Mouse (Mus musculus): ENCODE measurements around the gene R3hdml. TPM values are rescaled to one million over a fixed set of nuclear protein-coding genes. Genes with fewer than 3 reads are reported as not detected.

Gene R3hdml
- polyA plus RNA-seq, 2 experiments from 2014 or later = not detected

- ATAC-seq = no peak
These were observed 11.8 kb upstream of the R3hdml start for GRCm38 (mm10) chr2:163480191-163480825.

GRCm38 (mm10) chr2:163481539-163482029, 10.5 kb upstream of the R3hdml start:
- no peak for ATAC-seq

DNA sequence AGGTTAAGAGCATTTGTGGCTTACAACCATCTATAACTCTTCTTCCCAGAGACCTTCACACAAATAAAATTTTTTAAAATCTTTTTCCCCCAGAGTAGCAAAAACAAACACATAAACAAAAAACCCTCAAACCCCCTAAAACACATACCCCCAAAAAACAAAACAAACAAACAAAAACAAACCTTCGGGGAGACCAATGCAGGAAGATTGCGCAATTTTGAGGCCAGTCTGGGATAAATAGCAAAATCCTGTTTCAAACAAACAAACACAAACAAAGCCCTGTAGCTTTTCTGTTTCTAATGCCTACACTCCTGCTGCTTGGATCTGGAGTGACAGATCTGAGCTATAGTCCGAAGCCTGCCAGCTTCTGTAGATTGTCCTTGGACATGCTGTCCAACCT, 4.8 kb upstream of the R3hdml start:
- no peak for ATAC-seq

DNA sequence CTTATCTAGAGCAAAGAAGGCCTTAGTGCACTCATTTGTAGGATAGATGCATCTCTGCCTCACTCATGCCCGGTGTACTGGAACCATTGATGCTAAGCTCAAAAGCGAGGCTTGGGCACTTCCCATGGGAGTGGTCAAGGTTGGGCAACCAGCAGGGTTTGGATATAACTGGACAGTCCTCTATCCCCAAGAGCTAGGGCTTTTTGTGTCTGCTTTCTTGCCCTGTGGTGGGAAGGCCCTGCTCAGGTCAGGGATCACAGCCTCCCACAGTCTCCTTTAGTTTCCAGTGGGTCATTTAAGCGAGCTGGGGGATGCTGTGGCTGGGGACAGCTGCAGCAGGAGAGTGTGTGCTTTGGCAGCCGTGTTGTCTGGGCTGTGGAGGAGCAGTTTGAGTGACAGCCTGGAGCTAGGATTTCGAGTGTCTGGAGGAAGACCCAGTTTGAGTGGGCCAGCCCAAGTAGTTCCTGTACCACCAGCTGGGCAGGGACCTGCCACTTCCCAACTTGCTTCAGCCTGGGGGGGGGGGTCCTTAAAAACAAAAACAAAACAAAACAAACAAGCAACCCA, 2.3 kb upstream of the R3hdml start:
- no peak for ATAC-seq

DNA sequence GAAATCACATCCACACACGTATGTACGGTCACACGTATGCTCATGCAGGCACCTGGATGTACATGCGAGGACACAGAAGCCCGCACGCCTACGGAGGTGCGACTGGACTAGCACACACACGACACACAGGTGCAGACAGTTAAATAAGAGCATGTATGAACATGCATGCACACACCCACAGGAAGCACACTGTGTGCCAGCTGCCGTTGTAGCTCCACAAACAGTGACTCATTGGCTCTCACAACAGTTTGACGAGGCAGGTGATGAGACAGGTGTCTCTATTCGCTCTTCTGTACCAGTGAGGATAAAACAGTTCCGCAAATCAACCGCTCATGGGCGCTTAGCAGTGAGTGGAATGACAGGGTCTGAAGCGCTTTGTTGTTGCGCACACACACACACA, 1.5 kb upstream of the R3hdml start:
- ATAC-seq = no peak

DNA sequence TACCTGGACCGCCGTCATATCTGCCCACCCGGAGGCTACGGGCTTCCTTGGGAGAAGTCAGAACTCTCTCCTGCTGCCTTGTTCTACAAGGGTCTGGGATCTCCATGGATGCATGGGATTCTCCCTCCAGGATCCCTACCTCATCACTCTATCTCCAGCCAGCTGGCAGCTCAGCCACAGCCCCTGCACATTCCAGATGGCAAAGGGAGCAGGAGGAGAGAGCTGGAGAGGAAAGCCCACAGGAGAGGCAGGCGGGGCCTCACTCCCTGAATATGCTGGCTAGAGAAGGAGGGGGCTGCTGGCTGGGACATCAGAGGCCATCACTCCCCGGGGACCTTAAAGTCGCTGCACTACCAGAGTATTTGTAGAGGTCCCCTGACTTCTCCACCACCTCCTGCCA, 767 bp upstream of the R3hdml start:
- no peak for ATAC-seq

DNA sequence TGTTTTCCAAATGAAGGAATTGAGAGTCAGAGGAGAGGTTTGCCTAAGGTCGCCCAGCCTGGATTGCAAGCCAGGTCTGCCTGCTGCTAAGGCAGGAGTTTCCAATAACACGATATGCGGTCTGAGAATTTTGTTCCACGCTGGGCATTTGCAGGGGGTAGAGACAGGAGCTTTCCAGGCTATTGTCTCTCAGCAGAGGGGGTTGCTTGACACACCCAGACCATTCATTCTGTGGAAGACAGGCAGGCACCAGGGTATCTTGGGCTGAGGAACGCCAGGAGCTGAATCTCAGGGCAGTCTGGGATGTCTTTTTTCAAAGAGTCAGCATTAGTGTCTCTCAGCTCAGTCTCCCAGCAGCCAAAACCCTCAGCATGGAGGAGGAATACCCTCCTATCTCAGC, 913 bp downstream of the R3hdml start:
- ATAC-seq = no peak

- ATAC-seq = no peak
These were observed 1.9 kb downstream of the R3hdml start for GRCm38 (mm10) chr2:163493976-163494375.

DNA sequence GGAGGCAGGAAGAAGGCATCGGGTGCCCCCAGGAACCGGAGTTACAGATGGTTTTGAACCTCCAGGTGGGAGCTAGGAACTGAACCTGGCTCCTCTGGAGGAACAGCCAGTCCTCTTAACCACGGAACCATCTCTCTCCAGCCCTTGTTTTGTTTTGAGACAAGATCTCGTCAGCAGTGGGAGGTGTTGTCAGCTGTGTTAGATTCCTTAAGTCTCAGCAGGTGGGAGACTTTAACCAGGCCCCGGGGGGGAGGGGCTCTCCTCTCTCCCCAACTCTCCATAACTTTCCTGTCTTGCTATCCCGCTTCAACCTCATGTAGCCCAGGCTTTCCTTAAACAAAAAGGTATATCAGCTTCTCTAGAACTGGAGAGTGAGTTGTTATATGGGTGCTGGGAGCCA, 2.3 kb downstream of the R3hdml start:
- ATAC-seq = no peak

- no peak for ATAC-seq
These were observed 10.1 kb downstream of the R3hdml start for GRCm38 (mm10) chr2:163502219-163502618.

DNA sequence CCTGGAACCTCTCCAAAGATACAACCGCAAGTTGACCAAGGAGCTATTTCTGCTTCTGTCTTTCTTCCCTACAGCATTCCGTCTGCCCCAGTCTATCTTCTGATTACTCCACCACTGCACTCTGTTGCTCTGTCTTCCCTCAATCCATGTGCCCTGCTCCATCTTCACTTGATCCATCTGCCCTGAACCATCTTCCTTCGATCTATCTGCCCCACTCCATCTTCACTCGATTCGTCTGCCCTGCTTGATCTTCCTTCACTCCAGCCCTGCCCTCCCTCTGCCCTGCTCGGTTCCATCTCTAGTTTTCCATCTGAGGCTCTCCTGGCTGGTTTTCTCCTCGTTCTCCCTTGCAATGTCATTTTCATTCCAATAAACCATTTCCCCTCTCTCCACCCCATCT, 11.1 kb downstream of the R3hdml start:
- ATAC-seq = no peak

GRCm38 (mm10) chr2:163506300-163507004, 14.3 kb downstream of the R3hdml start, which contains the start of gene Hnf4a:
Gene Hnf4a (plus strand): TSS chr2:163506808.
- ATAC-seq = no peak

DNA sequence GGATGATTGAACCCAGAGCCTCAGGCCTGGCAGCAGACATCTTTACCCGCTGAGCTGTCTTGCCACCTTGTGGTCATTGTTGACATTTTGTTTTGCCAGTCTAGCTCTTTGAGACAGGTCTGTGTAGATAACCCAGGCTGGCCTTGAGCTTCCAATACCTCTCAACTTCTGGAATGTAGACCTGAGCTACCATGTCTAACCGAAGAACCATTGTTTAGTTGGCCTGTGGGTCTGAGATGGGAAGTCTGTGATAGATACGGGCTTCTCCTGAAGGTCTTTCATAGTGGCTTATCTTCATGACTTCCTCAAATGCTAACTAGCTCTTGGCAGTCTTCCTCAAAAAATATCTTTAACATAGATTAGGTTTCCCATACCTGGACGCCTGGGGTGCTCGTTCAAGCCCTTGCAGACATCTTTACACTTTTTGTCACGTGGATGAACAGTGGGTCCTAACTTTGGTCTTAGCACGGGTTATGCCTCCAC, 33.7 kb downstream of the R3hdml start:
- no peak for ATAC-seq

- ATAC-seq = no peak
These were observed 35.4 kb downstream of the R3hdml start for GRCm38 (mm10) chr2:163527497-163527896.

DNA sequence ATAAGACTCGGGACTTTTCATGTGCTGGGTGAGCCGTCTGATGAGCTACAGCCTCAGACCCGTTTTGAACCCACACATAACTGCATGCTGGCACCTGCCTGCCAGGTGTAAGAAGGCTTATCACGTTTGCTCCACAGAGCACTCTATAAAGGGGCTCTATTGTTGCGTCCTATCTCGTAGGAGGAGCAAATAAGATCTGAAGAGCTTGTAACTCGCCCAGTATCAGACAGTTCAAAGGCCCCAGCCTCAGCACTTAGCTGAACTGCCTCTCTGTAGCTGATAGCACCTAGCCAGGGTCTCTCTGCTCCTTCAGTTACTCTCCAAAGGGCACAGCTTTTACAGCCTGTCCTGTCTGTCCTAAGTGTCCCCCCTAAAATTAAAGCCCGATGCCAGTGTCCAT, 38.3 kb downstream of the R3hdml start:
- no peak for ATAC-seq

- ATAC-seq = no peak
These were observed 39.8 kb downstream of the R3hdml start for GRCm38 (mm10) chr2:163531917-163532316.

DNA sequence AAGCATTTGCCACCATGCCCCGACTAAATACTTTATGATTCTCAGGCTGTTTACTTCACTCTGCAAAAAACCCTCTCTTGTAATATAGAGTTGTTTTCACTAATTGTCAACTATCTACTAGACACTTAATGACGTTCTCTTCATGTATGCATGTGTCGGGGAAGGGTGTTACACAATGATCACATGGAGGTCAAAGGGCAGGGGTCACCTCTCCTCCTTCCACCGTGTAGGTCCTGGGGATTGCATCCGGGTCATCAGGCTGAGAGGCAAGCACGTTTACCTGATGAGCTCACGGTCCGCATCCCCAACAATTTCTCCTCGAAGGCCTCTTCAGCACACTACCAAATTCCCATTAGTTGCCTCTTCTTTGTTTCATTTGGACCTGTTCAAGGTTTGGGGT, 41.1 kb downstream of the R3hdml start:
- no peak for ATAC-seq

GRCm38 (mm10) chr2:163534958-163535524, 42.9 kb downstream of the R3hdml start:
- peak; percentile 68 for ATAC-seq

GRCm38 (mm10) chr2:163537443-163537842, 45.3 kb downstream of the R3hdml start:
- no peak for ATAC-seq

DNA sequence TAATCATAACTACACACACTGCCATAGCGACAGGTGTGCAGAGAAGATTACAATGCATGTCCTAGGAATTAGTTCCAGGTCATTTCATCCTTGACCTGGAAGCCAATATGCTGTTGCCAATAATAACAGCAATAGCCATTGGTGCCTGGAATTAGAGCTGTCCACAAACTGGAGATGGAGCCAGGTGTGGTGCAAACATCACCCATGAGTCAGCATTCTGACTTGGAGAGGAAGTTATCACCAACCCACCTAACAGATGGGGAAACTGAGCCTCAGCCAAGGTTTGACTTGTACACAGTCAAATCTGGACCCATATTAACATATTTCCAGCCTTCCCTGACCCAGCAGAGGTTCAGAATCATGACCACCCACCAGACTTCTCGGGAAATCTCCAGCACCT, 46.3 kb downstream of the R3hdml start:
- ATAC-seq = no peak

- no peak for ATAC-seq
These were observed 47.4 kb downstream of the R3hdml start for GRCm38 (mm10) chr2:163539321-163540040.

DNA sequence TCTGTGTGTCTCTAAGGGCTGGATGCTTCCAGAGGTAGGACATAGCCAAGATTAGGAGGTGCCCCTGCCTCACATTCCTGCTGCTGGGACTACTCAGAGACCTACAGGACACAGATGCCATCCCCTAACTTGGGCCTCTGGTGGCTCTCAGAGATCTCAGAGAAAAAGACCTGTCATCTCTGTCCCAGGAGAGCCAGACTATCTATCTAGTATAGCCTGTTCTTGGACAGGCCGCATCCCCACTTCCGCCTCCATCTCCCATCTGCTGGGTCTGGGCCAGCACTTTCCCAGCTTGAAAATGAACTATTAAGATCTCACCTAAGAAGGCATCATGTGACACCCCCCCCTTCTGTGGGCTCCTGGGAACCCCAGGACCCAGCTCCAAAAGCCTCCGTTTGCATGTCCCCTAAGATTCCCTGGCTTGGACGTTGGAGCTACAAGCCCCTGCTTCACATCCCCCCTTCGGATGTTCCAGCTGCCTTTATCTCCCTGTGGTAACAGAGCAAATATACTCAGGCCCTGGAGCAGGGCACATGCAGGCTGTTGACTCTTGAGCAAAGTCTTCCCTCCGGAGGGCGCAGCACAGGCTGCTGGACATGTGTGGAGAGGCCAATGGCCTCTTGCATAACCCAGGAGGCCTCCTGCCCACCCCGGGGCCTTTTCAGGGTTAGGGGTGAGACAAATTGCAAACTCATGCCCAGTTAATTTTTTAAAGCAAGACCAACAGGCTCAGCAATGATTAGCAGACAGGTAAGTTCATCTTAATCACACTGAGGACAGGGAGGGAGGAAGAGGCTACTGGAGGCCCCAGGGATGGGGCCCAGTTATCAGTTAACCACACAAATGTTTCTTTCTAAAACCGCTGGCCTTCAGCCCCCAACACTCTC, 48.4 kb downstream of the R3hdml start:
- ATAC-seq = no peak

Measured in CD4-positive, CD25-positive, alpha-beta regulatory T cell, adult 4 months (primary cell).